Mouse (Mus musculus) adrenal gland, postnatal 25 days (tissue): ENCODE measurements at regions not wholly inside any gene's neighbourhood (a gene's known extent, or its start where the extent isn't known, plus 50 kb on each side); places are given as distances from the start of the nearest gene placed in this dataset.

ENCODE experiments used
- DNase-seq: peaks from one replicate; pipeline ENCODE4 v3.0.0; 2021; ENCODE audit warnings: mixed read lengths

DNA sequence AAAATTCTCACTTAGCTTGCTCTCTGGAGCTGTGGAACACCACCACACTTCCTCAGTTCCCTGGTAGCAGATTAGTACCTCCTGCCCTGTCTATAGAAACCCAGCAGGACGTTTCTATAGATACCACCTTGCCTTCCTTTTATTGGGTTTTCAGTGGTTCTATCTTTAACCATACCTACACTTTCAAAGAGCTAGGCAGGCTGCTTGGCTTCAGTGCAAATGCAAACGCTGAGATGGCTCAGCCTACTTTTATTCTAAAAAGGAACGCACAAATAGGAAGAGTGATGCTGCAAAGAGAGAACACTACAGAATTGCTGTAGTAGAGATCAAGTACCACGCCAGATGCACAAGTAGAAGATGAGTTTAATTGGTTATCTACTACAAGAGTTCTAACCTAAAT is 120.9 kb upstream of the Ifne start:
- no peak for DNase-seq

DNA sequence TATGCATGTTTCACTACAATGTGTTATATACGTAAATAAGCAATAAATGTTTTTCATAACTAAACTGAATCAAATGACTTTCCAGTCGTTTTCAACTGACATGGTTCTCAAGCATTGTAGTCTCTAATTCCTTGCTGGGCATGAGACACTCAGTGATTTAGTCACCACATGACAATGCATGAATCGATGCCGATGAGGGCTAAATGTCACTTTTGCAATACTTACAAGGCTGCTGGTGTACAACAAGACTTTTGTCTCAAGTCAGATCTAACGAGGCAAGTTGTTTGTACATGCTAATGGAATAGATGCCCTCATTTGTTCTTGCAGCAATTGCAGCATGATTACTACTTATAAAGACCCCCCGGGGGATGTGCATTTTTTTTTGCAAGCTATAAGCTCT is 120.2 kb upstream of the Ifne start:
- DNase-seq = no peak

DNA sequence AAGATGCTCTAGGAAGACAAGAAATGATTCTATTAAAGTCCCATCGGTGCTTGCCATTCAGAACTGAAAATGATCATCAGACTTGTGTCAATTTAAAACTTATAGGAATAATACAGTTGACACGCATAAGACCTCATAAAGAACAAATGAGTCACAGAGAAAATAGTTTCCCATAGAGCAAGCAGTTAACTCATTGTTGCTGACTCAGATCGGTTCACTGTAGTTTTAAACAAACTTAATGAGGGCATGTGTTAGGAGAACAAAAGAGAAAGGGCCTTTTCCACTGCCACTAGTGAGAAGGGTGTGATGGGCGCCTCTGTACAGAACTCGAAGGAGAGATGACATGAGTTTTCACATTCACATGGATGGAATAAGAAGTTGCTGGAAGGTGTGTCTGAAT is 118.3 kb upstream of the Ifne start:
- DNase-seq = no peak

DNA sequence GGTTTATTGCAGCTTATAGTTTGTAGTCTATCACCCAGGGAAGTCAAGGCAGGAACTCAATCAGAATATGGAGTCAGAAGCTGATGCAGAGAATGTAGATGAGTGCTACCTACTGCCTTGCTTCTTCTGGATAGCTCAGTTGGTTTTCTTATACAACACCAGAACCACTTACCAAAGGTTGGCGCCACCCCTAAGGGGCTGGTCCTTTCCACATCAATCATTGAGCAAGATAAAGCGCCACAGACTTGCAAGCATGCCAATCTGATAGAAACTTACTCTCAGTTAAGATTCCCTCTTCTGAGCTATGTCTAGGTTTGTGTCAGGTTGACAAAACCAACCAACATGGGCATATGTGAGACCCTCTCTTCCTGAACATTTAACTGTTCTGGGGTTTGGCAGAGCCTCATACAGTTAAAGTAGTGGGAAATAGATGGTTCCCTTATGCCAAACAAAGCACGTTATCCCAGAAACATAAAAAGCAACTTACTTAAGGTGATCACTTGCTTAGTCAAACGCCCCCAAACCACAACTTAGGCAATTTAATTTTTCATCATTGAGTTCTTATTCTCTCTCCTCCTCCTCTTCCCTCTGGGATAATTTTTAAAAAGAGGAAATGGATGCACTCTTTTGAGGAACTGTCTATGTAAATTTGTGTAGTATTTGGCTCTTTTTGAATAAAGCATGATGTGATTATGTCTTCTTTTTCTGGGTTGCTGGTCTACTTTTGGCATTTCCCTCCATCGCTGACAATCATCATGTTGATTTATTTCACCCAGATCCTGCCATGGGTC is 115.3 kb upstream of the Ifne start:
- no peak for DNase-seq

DNA sequence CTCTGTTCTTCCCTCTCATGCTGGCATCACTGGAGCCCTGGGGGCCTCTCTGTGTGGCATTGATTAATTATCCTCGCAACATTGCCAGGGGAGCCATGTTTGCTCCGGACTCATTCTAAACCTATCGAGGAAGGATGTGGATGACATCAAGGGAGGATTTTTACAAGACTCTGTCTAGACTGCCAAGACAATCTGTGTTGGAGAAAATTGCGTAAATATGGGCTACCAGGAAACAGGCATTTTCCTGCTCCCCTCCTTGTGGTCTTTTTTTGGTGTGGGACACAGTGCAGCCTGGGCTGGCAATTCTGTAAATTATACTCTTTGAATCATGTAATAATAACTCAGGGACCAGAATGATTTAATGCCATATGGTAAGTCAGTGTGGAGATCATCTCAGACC is 114.5 kb upstream of the Ifne start:
- no peak for DNase-seq

DNA sequence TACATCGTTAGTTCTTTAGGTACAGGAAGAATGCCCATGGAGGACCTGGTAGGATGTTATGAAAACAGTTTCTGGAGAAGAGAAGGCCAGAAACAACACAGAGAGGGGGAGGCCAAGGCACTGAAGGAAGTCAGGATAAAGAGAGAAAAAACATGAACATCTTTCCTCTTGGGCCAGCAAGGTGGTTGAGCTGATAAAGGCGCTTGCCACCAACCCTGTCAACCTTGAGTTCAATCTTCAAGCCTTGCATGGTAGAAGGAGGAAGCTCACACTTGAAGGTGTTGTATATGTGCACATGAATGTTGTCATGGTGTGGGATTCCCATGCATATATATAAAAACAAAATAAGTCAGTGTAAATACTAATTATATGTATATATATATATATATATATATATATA is 112.5 kb upstream of the Ifne start:
- no peak for DNase-seq

DNA sequence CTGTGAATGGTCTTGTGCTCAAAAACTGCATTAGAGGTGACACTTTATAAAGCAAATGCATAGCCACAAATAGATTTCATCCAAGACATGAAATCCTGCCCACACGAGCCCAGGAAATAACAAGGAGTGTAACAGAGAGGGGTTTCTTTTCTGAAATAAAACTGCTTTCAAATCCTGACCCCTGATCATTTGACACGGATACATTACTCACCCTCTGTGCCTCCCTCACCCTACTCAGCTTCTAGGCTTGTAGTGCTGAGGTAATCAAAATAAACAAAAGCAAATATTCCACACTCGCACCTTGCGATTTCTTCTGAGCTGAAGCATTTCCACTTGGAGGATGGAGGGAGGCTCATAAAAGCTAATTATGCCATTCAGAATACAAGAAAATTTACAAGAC is 108.4 kb upstream of the Ifne start:
- no peak for DNase-seq

DNA sequence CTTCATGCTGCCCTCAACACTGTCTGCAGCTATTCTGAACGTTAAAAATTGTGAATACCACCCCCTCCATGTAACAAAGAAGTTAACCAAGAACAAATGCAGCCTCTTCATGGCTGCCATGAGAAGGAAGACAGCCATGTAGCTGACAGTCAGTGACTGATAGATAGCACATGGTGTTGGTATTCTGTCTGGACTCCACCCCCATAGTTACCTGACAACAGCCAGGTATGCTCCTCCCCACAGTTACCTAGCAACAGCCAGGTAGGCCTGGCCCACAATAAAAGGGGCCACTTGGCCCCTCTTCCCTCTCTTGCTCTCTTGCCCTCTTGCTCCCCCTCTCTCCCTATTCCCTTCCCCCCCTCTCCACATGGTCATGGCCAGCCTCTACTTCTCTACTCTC is 107.1 kb upstream of the Ifne start:
- DNase-seq = no peak

DNA sequence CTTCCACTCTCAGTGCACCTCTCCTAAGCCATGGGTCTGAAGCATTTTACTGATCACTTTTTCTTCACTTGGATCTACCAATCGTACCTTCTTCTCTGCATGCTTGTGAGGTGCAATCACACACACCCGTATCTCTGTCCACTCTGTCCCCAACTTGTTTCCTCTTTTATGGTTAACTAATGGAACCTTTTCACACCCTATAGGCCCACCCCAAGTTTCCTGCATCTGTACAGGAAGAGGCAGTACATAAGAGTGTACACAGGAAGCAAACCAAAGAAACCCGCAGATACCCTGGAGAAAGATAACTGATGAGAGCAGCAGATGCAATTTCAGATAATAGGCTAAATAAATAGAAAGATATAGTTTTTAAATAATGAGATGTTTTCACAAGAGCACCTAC is 102.5 kb upstream of the Ifne start:
- no peak for DNase-seq

DNA sequence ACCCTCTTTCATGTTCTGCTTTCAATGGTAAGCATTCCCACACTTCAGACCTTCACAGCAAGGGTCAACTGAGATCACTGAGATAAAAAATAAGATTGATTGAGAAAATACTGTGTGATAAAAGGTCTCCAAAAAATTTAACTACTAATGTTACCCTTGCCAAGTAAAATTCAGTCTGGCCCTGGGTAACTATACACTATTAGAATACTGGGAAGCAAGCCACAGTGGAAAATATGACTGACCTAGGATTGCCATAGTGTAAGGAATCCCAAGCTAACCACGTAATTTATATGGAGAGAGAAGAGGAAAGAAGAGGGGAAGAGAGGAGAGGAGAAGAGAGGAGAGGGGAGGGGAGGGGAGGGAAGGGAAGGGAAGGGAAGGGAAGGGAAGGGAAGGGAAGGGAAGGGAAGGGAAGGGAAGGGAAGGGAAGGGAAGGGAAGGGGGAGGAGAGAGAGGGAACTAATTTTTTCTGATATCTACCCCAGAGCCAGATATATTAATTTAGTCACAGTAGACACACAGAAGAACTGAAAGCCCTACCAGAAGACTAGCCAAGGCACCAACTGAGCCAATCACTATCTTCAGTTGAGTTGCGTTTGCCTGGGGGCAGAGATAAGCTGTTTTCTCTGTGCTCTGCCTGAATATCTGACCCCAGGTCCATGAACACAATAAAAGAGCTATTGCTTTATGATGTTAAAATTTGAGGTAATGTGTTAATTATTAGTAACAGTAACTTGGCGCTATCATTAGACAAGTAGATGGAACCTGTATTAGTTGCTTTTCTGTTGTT is 97.3 kb upstream of the Ifne start:
- DNase-seq = no peak

DNA sequence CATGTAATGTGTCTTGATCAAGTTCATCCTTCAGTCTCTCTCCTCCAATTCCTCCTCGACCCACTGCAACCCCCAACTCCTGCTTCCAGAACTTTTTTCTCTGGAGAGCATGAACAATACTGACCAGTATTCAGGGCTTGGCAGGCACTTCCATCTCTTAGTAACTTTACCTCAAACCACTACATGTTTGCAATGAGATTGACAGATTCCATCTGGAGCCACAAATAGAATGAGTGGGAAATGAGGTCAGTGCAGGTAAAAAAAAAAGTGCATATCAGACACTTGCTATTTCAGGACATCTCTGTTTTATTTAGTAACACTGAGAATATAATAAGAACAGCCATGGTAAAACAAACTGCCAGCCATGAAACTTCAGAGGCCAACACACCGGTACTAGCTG is 94.5 kb upstream of the Ifne start:
- no peak for DNase-seq

DNA sequence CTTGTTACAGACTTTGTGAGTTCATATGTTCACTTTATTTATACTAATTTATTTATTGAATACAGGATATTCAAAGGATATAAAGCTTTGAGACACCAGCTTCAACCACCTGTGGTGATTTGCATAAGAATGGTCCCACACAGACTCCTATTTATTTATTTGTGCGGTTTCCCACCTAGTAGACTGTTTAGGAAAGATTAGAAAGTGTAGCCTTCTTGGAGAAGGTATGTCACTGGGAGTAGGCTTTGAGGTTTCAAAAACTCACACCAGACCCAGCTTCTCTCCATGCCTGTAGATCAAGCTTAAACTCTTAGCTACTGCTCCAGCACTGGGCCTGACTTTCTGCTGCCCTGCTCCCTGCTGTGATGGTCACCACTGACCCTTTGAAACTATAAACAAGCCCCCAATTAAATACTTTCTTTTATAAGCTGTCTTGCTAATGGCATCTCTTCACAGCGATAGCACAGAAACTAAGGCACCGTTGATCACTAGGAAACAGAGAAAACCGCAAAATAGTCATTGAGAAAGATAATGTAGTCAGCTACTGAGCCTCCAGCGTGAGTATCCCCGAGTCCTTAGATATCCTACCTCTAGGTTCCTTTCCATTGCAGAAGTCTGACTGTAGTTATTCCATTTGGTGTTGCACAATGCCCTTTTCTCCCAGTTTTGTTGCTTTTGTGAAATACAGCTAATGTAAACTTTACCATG is 89.3 kb upstream of the Ifne start:
- no peak for DNase-seq

DNA sequence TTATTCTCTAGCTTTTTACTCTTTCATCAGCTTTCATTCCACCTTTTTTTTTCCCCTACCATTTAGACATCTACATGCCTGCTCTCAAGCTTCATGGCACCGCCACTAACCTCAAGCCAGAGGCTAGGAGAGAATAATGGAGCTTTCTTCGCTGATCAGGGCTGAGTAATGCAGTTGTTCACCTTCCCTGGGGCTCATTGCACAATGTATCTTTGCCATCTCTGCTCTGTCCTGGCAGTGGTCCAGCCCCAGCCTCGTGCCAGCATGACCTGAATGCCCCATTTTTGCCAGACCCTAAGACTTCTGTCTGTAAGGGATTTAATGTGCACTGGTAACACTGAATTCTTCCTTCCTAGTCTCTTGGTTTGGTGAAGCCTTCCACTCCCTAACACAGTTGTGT is 79.6 kb upstream of the Ifne start:
- no peak for DNase-seq

DNA sequence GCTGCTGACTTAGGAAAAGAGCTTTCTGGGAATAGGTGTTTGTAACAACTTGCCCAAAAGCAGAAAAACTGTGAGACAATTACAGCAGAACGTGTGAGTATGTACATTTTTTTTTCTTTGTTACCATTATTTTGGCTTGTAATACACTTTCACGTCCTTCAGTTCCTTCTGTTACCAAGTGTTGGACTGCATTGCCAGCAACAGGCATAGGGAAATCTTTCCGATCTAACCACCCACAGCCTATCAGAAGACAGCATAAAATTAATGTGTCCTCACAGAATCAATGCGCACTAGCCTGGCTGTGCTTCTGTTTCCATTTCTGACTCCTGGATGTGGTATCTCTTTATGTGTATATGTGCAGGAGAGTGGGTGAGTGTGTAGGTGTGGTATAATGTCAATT is 76.6 kb upstream of the Ifne start:
- no peak for DNase-seq

DNA sequence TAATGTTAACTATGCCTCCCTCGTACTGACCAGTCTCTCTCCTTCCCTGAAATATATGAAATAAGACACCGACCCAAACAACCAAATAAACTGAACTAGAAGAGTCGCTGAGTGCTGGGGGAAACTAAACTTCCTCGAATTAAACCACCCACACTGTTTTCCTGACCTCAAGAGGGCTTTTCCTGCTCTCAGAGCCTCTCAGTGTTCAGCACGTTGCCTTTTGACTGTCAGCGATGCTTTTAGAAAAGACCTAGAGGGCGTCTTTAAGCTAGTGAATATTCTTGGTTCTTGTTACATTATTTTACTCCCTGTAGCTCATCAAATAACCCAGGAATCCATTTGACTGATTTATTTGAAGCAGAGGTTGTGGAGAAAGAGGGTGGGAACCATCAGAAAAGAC is 76.2 kb upstream of the Ifne start:
- no peak for DNase-seq

DNA sequence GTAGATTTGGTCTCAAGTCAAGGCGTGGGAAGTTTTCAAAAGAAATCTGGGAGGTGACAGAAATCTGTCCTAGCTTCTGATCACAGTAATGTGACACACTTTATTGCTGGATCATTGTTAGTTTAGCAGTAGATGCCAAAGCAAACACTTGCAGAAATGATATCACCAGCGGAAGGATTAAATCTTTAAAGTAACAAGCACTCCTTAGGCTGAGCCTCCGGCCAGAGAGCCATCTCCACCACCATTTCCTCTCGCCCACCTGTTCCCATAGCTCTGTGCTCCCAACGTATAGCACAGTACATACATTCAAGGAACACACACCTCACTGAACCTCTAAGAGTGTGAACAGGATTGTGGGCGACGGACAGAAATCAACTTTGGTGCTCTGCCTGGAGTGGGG is 75.6 kb upstream of the Ifne start:
- no peak for DNase-seq

DNA sequence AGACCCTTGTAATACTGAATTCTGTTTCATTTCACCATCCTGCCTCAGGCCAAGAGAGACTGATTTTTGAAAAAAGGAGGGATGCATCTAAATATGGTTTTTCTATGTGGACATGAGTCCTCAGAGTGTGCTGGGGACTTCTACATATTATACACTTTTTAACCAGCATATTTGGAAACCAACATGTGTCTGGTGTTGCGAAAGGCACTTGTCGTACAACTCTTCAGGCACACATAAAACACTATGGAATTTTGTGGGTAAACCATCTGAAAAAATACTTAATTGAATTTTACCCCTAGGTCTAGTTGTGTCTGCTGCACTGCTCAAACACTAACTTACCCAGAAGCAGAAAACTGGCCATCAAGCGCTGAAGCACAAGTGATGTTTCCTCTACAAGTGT is 74.0 kb upstream of the Ifne start:
- DNase-seq = no peak

DNA sequence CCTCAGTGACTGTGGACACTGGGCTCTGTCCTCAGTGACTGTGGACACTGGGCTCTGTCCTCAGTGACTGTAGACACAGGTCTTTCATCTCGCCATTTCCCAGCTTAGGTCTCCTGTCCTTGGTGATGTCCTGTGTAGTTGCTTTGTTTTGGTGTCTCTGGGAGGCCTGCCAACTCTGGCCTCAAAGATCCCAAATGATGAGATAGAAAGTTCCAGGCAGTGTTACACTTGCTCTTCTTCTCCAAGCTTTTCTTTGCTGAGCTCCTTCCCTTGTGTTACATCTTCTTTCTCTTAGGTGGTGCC is 71.0 kb upstream of the Ifne start:
- peak; percentile 24 for DNase-seq

DNA sequence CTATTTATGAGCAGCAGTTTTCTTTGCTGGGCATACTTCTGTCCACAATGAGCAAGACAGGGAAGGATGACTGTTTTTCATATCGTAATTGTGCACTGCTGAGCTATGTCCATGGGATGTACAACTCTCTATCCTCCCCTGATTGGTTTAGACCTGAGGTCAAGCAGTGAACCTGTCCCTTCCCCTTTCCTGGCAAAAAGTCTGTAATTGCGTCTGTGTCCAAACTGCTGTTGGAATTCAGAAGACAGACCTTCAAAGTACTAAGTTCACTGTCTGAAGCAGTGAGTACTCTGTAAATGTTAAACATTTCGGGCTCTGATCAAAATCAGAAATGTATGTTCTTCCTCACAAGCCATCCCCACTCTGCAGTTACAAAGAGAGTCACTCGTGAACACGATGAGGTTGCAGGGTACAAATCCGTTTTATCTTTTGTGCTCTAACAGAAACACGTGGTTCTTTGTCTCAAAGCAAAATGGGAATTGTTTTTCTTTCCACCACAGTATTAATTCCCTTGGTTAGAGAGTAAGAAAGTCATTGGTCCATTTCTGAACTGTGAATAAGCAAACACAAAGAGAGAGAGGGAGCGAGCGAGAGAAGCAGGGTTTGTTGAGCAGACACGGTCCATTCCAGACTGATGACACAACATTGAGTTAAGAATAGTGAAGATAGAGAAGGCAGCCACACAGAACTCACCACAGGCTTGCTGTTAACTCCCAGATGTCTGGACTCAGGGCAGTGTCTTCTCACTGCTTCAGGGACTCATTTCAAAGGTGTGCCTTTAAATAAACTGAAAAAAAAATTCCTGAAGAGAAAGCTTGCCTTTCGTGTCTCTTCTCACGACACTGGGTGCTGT is 70.4 kb upstream of the Ifne start:
- no peak for DNase-seq

DNA sequence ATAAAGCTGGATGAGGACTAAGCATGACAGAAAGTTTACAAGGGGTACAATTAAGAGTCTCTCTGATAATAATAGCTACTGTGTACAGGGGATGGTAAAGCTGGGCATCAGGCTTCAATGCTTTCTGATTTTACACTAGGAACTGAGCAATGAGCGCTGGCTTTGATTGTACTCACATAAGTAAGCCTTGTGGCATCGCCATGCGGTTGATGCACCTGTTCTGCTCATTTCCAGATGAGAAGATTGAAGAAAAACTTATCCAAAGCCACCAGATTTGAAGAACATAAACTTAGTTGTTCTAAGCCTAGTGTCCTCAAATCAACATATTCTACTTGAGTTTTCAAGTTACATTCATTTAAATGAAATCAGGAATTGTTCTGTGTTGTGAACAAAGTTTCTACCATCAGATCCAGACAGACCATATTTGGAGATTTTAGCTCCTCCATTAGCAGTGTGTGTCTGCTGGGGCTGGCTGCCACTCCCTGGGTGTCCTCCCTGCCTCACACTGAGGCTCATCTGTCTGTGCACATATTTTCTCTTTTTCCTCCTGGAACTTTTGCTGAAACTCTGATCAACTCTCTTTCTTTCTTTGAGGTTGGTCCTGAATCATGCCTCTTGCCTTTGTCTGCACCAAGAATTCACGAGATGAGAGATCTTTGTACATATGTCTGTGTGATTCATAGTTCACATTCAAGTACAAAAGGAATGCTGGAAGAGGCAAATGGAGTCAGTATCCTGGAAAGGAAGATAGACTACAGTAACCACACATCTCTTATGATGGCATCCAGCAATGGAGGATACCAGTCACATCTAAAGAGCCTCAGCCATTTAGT is 68.2 kb upstream of the Ifne start:
- DNase-seq = no peak

DNA sequence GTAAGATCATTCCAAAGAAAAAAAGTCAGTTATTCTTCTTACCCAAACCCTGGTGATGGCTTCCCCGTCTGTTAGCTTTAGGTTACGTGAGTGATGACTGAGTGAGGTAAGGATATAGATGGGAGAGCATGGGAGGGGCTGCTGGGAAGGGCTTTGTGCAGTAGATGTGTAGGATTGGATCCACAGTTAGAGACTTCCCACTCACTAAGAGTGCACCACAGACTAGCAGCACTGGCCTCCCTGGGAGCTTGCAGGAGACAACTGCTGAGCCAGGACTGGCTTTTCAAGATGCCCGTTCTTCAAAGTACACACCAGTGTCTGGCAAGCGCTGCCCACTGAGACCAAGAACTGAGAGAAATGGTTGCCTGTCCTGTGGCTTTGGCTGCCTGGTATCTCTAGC is 62.0 kb upstream of the Ifne start:
- no peak for DNase-seq

DNA sequence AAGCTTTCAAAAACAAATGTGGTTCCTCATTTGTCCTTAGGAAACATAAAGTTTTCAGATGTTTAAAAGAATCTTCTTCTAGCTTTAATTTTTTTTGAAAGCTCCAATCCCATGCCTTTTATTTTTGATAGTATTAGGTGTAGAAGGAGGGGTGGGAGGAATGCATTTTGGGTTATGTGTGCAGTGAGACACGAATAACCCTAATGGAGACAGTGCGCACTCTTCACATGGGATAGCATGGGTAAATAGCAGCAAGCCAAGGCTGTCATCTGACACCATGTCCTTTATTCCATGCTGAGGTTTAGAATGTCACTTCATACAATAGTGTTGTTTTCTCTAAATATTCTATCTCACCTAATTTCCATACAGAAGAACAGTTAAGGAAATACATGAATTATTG is 60.7 kb upstream of the Ifne start:
- no peak for DNase-seq
